Comparison of ENCODE assay signal across 23 mouse cellular contexts in genomic region chr6:30161618-30162017, GRCm38 (mm10).
DNase-seq lines count a peak whose midpoint lies in the region; ATAC-seq and TF ChIP-seq lines count a peak whose summit lies in the region.
"Had no signal": no experiment of that assay in that cellular context is flagged by ENCODE, and none has a peak within 500 bp of the region (broad histone marks: within the 10 kb centered on the region; RNA-seq: fewer than 3 reads in every experiment).

No protein-coding gene starts in this region.

- no peaks in the 10 kb centered on the region for H3K9me3 ChIP-seq in heart, embryonic 10.5 days
- no peaks in the 10 kb centered on the region for H3K9me3 ChIP-seq in hindbrain, embryonic 10.5 days
- no peaks in the 10 kb centered on the region for H3K9me3 ChIP-seq in hindbrain, postnatal 0 days (ENCODE audit: low read length)
- H3K9me3 ChIP-seq in ES-Bruce4 (replicated peaks; ENCODE audit: control insufficient read depth, insufficient read depth, low read length, poor library complexity, severe bottlenecking), result no peaks in the 10 kb centered on the region
- no peaks in the 10 kb centered on the region for H3K9me3 ChIP-seq in embryonic facial prominence, embryonic 10.5 days
- H3K9me3 ChIP-seq: forebrain, embryonic 12.5 days; intestine, embryonic 15.5 days; liver, embryonic 15.5 days; lung, embryonic 15.5 days; midbrain, embryonic 12.5 days; neural tube, embryonic 13.5 days had no signal

- WGBS in heart, embryonic 10.5 days, result 70% methylated on average over 2 of the region's 2 CpGs
- WGBS in hindbrain, embryonic 10.5 days, result 78% methylated on average over 2 of the region's 2 CpGs
- 78% methylated on average over 2 of the region's 2 CpGs for WGBS in hindbrain, postnatal 0 days
- WGBS in embryonic facial prominence, embryonic 10.5 days, result 79% methylated on average over 2 of the region's 2 CpGs

- ATAC-seq in hindbrain, postnatal 0 days, result no peak
- no peak for ATAC-seq in megakaryocyte, adult 5-6 weeks (ENCODE audit: poor library complexity, severe bottlenecking)
- ATAC-seq: forebrain, postnatal 0 days; hindbrain, embryonic 16.5 days; intestine, embryonic 15.5 days had no signal

- no peak for TF ChIP-seq POLR2A in ES-Bruce4 (IDR thresholded peaks at IDR 0.05; ENCODE audit: insufficient read depth, low read length)

- intact Hi-C loops in heart, postnatal 25 days (cut with DNase I), result no loop called here

- no peak overlapping the region for H3K4me2 ChIP-seq in hindbrain, postnatal 0 days (ENCODE audit: low read depth, low read length)
- H3K4me2 ChIP-seq: forebrain, embryonic 12.5 days; intestine, embryonic 15.5 days; liver, embryonic 15.5 days; lung, embryonic 15.5 days; midbrain, embryonic 12.5 days; neural tube, embryonic 13.5 days had no signal

- DNase-seq in heart, embryonic 10.5 days (ENCODE audit: low spot score), result no peak
- no peak for DNase-seq in heart, postnatal 25 days (ENCODE audit: low spot score)
- no peak for DNase-seq in hindbrain, embryonic 10.5 days (ENCODE audit: low spot score)
- no peak for DNase-seq in hindbrain, postnatal 0 days (ENCODE audit: low spot score)
- no peak for DNase-seq in embryonic facial prominence, embryonic 10.5 days (ENCODE audit: low spot score)
- DNase-seq in right cerebral cortex, postnatal 4 days, result no peak
- DNase-seq: adrenal gland, adult 8-10 months; B cell, adult 2 months; cerebellum, adult 18-20 months; forebrain, postnatal 0 days; kidney, adult 2 months; layer of hippocampus, postnatal 36 days; left cerebral cortex, postnatal 4 days had no signal

- H3K27me3 ChIP-seq in heart, embryonic 10.5 days (ENCODE audit: insufficient read depth, poor library complexity, severe bottlenecking), result peaks cover 16% of the 10 kb centered on the region; the same call in 1 of the 2 replicates
- peaks cover 7% of the 10 kb centered on the region; the same call in 1 of the 2 replicates for H3K27me3 ChIP-seq in hindbrain, embryonic 10.5 days (ENCODE audit: insufficient read depth, poor library complexity, severe bottlenecking)
- no peaks in the 10 kb centered on the region for H3K27me3 ChIP-seq in hindbrain, postnatal 0 days (ENCODE audit: insufficient read depth, low read length)
- no peaks in the 10 kb centered on the region for H3K27me3 ChIP-seq in ES-Bruce4 (ENCODE audit: control insufficient read depth, insufficient read depth, low read length, poor library complexity, severe bottlenecking)
- H3K27me3 ChIP-seq in embryonic facial prominence, embryonic 10.5 days (replicated peaks; ENCODE audit: low read depth, poor library complexity, severe bottlenecking), result peaks cover 23% of the 10 kb centered on the region; the same call in 1 of the 2 replicates
- H3K27me3 ChIP-seq: intestine, embryonic 15.5 days; lung, embryonic 15.5 days; neural tube, embryonic 13.5 days had no signal

- no peak for TF ChIP-seq EP300 in ES-Bruce4 (IDR thresholded peaks at IDR 0.05; ENCODE audit: insufficient read depth, low read depth, low read length)

- H3K36me3 ChIP-seq in heart, embryonic 10.5 days, result no peaks in the 10 kb centered on the region
- no peaks in the 10 kb centered on the region; the same call in 1 of the 2 replicates for H3K36me3 ChIP-seq in hindbrain, embryonic 10.5 days
- H3K36me3 ChIP-seq in hindbrain, postnatal 0 days (ENCODE audit: insufficient read depth, low read length), result no peaks in the 10 kb centered on the region
- H3K36me3 ChIP-seq in ES-Bruce4 (ENCODE audit: control insufficient read depth, insufficient read depth, low read length, poor library complexity, severe bottlenecking), result peaks cover 6% of the 10 kb centered on the region
- peaks cover 22% of the 10 kb centered on the region for H3K36me3 ChIP-seq in embryonic facial prominence, embryonic 10.5 days (replicated peaks)
- H3K36me3 ChIP-seq: forebrain, embryonic 12.5 days; intestine, embryonic 15.5 days; liver, embryonic 15.5 days; lung, embryonic 15.5 days; midbrain, embryonic 12.5 days; neural tube, embryonic 13.5 days had no signal

- TF ChIP-seq CTCF in hindbrain, postnatal 0 days (IDR thresholded peaks at IDR 0.05; ENCODE audit: low read depth), result no peak
- no peak for TF ChIP-seq CTCF in ES-Bruce4 (IDR thresholded peaks at IDR 0.05; ENCODE audit: low read depth, low read length)

- no peak overlapping the region for H3K4me3 ChIP-seq in heart, embryonic 10.5 days
- no peak overlapping the region for H3K4me3 ChIP-seq in hindbrain, embryonic 10.5 days
- no peak overlapping the region for H3K4me3 ChIP-seq in hindbrain, postnatal 0 days (ENCODE audit: low read length)
- no peak overlapping the region for H3K4me3 ChIP-seq in ES-Bruce4 (ENCODE audit: low read depth, low read length)
- no peak overlapping the region for H3K4me3 ChIP-seq in embryonic facial prominence, embryonic 10.5 days
- H3K4me3 ChIP-seq: forebrain, embryonic 12.5 days; intestine, embryonic 15.5 days; liver, embryonic 15.5 days; lung, embryonic 15.5 days; midbrain, embryonic 12.5 days; neural tube, embryonic 13.5 days had no signal

- H3K9ac ChIP-seq in hindbrain, postnatal 0 days (replicated peaks; ENCODE audit: low read length), result no peak overlapping the region
- peak overlapping the region; percentile 4; the same call in 1 of the 2 replicates for H3K9ac ChIP-seq in ES-Bruce4 (ENCODE audit: low read depth, poor library complexity, severe bottlenecking)
- H3K9ac ChIP-seq: forebrain, embryonic 12.5 days; forebrain, postnatal 0 days; intestine, embryonic 15.5 days; liver, embryonic 15.5 days; lung, embryonic 15.5 days; neural tube, embryonic 13.5 days had no signal

- peak overlapping the region; percentile 84 for H3K27ac ChIP-seq in heart, embryonic 10.5 days
- peak overlapping the region; percentile 59; the same call in 1 of the 2 replicates for H3K27ac ChIP-seq in hindbrain, embryonic 10.5 days
- H3K27ac ChIP-seq in hindbrain, postnatal 0 days, result no peak overlapping the region
- peak overlapping the region; percentile 87 for H3K27ac ChIP-seq in ES-Bruce4 (ENCODE audit: insufficient read depth, low read length)
- peak overlapping the region; percentile 40 for H3K27ac ChIP-seq in embryonic facial prominence, embryonic 10.5 days (replicated peaks)
- H3K27ac ChIP-seq: forebrain, embryonic 12.5 days; intestine, embryonic 15.5 days; kidney, postnatal 0 days; liver, embryonic 15.5 days; lung, embryonic 15.5 days; midbrain, embryonic 12.5 days; neural tube, embryonic 13.5 days had no signal

- peaks cover 44% of the 10 kb centered on the region for H3K4me1 ChIP-seq in heart, embryonic 10.5 days
- peaks cover 40% of the 10 kb centered on the region for H3K4me1 ChIP-seq in hindbrain, embryonic 10.5 days (replicated peaks)
- H3K4me1 ChIP-seq in hindbrain, postnatal 0 days (ENCODE audit: insufficient read depth, low read length), result no peaks in the 10 kb centered on the region
- H3K4me1 ChIP-seq in ES-Bruce4 (ENCODE audit: control insufficient read depth, insufficient read depth, low read length), result peaks cover 22% of the 10 kb centered on the region
- H3K4me1 ChIP-seq in embryonic facial prominence, embryonic 10.5 days, result peaks cover 26% of the 10 kb centered on the region
- H3K4me1 ChIP-seq: neural tube, embryonic 13.5 days had no signal
